Mouse (Mus musculus): ENCODE results near the gene Vmn1r181. TPM values are rescaled to one million over a fixed set of nuclear protein-coding genes. Genes with fewer than 3 reads are reported as not detected.
"Not testable (repeated sequence)": the region's sequence is repeated elsewhere in the genome, so short reads cannot be mapped to it uniquely, and the experiment has no call there.

The Vmn1r181 gene
- not detected in 2 replicates for polyA plus RNA-seq (2012)

- not testable (repeated sequence) for H3K36me3 ChIP-seq (ENCODE audit: control insufficient read depth); H3K4me3 ChIP-seq (replicated peaks); H3K9me3 ChIP-seq (ENCODE audit: control insufficient read depth, low read length); H3K27me3 ChIP-seq (ENCODE audit: control insufficient read depth); H3K4me1 ChIP-seq (ENCODE audit: control insufficient read depth)
Measured at GRCm38 (mm10) chr7:23974315-23974714, at the start of gene Vmn1r181. Vmn1r181 (plus strand) TSS chr7:23974615.

- no peaks in the 10 kb centered on the region for H3K4me1 ChIP-seq (ENCODE audit: control insufficient read depth)
- no peaks in the 10 kb centered on the region for H3K36me3 ChIP-seq (ENCODE audit: control insufficient read depth)
- no peaks in the 10 kb centered on the region for H3K27me3 ChIP-seq (ENCODE audit: control insufficient read depth)
- peaks cover 2% of the 10 kb centered on the region; the same call in 1 of the 2 replicates for H3K9me3 ChIP-seq (ENCODE audit: control insufficient read depth, low read length)
- H3K4me3 ChIP-seq (replicated peaks) = no peak within 1 kb of the TSS
- no peak for TF ChIP-seq GATA1 (IDR thresholded peaks at IDR 0.05; ENCODE audit: low read length)
- TF ChIP-seq TAL1 (IDR thresholded peaks at IDR 0.05; ENCODE audit: low read length) = no peak
Measured at GRCm38 (mm10) chr7:23926678-23927077, 47.7 kb upstream of the Vmn1r181 start, which contains the start of gene Vmn1r179. Vmn1r179 (plus strand) TSS chr7:23926978.

GRCm38 (mm10) chr7:23950332-23950731 is 24.1 kb upstream of the Vmn1r181 start, which contains the start of gene Vmn1r180:
Vmn1r180 (plus strand) TSS chr7:23950632.
- TF ChIP-seq GATA1 (IDR thresholded peaks at IDR 0.05; ENCODE audit: low read length) (no peak), TAL1 (IDR thresholded peaks at IDR 0.05; ENCODE audit: low read length) (no peak)
- Histone ChIP-seq H3K4me3 (replicated peaks) (no peak within 1 kb of the TSS), H3K9me3 (ENCODE audit: control insufficient read depth, low read length) (no peaks in the 10 kb centered on the region), H3K36me3 (ENCODE audit: control insufficient read depth) (no peaks in the 10 kb centered on the region), H3K27me3 (ENCODE audit: control insufficient read depth) (no peaks in the 10 kb centered on the region), H3K4me1 (ENCODE audit: control insufficient read depth) (no peaks in the 10 kb centered on the region)

- not testable (repeated sequence) for H3K27me3 ChIP-seq (ENCODE audit: control insufficient read depth); H3K36me3 ChIP-seq (ENCODE audit: control insufficient read depth); H3K9me3 ChIP-seq (ENCODE audit: control insufficient read depth, low read length); H3K4me1 ChIP-seq (ENCODE audit: control insufficient read depth); H3K4me3 ChIP-seq (replicated peaks)
Measured at GRCm38 (mm10) chr7:23968044-23968443, 6.4 kb upstream of the Vmn1r181 start.

GRCm38 (mm10) chr7:24001391-24001790 is 27.0 kb downstream of the Vmn1r181 start, which contains the start of gene V1rd19:
V1rd19 (plus strand) TSS chr7:24001691.
- H3K4me1 ChIP-seq (ENCODE audit: control insufficient read depth) = no peaks in the 10 kb centered on the region
- H3K36me3 ChIP-seq (ENCODE audit: control insufficient read depth) = no peaks in the 10 kb centered on the region
- no peak within 1 kb of the TSS for H3K4me3 ChIP-seq (replicated peaks)
- no peak for TF ChIP-seq TAL1 (IDR thresholded peaks at IDR 0.05; ENCODE audit: low read length)
- no peak for TF ChIP-seq GATA1 (IDR thresholded peaks at IDR 0.05; ENCODE audit: low read length)
- H3K9me3 ChIP-seq (ENCODE audit: control insufficient read depth, low read length) = no peaks in the 10 kb centered on the region
- H3K27me3 ChIP-seq (ENCODE audit: control insufficient read depth) = no peaks in the 10 kb centered on the region

Other genes with a start within 250 kb of the Vmn1r181 start
- under 0.01 TPM in 1 of 2 replicates, not detected in the other for gene Vmn1r174, start 222.3 kb upstream of the Vmn1r181 start, polyA plus RNA-seq (2012)
- gene Vmn1r175, start 164.0 kb upstream of the Vmn1r181 start, polyA plus RNA-seq (2012) = not detected in 2 replicates
- not detected in 2 replicates for gene Vmn1r176, start 137.2 kb upstream of the Vmn1r181 start, polyA plus RNA-seq (2012)
- gene Vmn1r177, start 108.2 kb upstream of the Vmn1r181 start, polyA plus RNA-seq (2012) = not detected in 2 replicates
- gene Vmn1r178, start 82.6 kb upstream of the Vmn1r181 start, polyA plus RNA-seq (2012) = not detected in 2 replicates
- gene Vmn1r179, start 47.6 kb upstream of the Vmn1r181 start, polyA plus RNA-seq (2012) = not detected in 2 replicates
- not detected in 2 replicates for gene Vmn1r180, start 24.0 kb upstream of the Vmn1r181 start, polyA plus RNA-seq (2012)
- gene V1rd19, start 27.1 kb downstream of the Vmn1r181 start, polyA plus RNA-seq (2012) = 0.03 TPM in 1 of 2 replicates, not detected in the other
- under 0.01 TPM in 2 replicates for gene Vmn1r183, start 78.6 kb downstream of the Vmn1r181 start, polyA plus RNA-seq (2012)
- gene Zfp180, start 107.3 kb downstream of the Vmn1r181 start, polyA plus RNA-seq (2012) = 0.80 and 0.83 TPM in 2 replicates
- gene Zfp112, start 137.7 kb downstream of the Vmn1r181 start, polyA plus RNA-seq (2012) = 0.02 and 0.05 TPM in 2 replicates
- gene Zfp235, start 159.6 kb downstream of the Vmn1r181 start, polyA plus RNA-seq (2012) = 0.04 TPM in 1 of 2 replicates, not detected in the other
- gene Zfp114, start 200.4 kb downstream of the Vmn1r181 start, polyA plus RNA-seq (2012) = not detected in 2 replicates
- 0.01 TPM in 1 of 2 replicates, not detected in the other for gene Zfp111, start 236.8 kb downstream of the Vmn1r181 start, polyA plus RNA-seq (2012)

Measured in erythroblast, embryonic 14.5 days (primary cell).